Mouse (Mus musculus) adrenal gland, postnatal 36 days (tissue): ENCODE measurements around the gene Irx4. TPM values are rescaled to one million over a fixed set of nuclear protein-coding genes. Genes with fewer than 3 reads are reported as not detected.

ENCODE experiments used
- DNase-seq, 2 experiments: peaks; one replicate each; pipeline ENCODE4 v3.0.0; 2021; ENCODE audit warnings: mixed read lengths in 1 of 2
- total RNA-seq, 2 experiments: library from RNA; stranded (reverse); gene quantifications; 2 replicates each; pipeline ENCODE4 v1.2.3; 2021

Gene Irx4
- total RNA-seq, 2 experiments from 2014 or later = not detected

GRCm38 (mm10) chr13:73269891-73270290 lies 9.6 kb downstream of the Irx4 start:
- no peak for DNase-seq

DNA sequence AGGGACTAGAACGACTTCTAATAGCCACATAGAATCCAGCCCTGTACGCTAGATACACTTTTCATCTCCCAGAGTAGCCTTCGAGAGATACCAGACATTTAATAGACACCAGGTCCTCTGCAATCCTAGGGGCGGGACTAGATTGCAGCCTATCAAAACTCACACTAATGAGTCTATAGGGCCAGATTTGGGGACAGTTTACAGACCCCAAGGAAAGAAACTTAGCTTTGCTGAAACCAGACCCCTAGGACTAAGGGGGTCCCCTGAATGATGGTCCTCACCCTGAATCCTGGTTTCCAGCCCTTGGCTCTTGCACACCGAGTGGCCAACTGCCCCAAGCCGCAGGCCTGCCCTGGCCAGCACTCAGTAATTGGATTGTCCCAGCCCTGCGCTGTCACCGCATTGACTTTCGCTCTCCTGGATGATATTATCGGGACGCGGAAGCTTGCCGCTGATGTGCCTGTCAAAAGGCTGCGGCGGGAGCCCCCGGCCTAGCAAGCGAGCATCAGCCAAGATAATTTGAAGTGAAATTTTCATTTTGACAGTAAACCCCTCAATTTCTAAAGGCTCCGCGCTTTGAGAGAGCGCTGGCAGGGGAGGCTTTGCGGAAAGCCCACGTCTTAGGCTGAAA lies 10.3 kb downstream of the Irx4 start:
- DNase-seq = no peak

DNA sequence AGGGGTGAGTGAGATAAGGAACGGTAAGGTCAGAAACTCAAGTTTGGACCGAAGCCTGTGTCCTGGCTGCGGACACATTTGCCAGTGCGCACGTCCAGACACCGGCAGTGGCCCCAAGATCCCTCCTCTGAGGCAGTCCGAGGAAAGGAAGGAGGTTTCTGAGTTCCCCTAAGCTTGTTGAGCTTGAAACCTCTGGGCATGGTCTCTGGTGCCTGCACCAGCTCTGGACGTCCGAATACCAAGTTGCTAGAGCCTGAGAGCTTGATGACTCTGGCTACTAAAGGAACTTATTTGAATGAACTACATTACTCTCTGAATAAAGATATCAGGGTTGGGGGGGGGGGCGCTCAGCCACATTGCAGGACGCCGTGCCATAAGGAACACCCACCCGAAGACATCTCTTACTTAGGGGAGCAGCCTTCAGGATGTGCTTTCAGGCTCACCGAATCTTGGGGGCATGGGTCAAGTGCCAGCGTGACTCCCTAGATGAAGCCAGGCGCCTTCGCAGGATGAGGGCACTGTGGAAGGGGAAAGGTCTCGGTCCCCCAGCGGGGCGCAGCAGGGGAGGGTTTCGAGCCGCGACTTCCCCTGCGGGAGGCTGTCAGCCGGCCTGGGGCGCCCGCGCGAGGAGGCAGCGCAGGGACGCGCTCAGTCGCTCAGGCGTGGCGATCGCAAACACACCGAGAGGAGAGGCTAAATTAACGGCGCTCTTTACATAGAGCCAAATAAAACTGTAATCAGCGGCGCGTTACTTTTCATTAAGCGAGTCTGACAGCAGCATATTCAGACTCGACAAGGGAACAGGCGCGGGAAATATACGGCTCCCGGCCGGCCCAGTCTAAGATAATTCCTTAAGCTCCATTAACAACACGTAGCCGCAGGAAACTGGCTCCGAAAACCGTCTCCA lies 11.3 kb downstream of the Irx4 start:
- no peak for DNase-seq

DNA sequence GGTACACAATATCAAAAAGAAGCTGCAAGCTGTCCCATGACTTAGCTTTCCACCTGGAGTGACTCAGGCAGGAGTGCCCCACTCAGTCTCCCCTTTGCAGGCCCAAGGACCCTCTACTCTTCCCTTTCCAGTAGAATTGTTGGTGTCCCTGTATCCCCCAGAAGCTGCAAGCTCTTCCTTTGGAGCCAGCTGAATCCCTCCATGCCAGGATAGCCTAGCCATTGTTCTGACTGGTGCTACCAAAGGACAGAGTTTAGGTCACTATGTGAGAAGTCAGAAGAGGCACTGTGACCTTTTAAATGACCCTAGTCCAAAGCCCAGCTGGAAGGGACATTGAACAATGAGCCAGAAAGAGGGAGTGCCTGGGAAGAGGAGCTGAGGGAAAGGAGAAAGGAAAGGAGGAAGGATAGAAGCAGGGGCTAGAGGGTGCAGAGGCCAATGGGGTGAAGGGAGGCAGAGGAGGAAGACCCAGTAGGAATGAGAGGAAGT lies 12.6 kb downstream of the Irx4 start:
- no peak for DNase-seq

DNA sequence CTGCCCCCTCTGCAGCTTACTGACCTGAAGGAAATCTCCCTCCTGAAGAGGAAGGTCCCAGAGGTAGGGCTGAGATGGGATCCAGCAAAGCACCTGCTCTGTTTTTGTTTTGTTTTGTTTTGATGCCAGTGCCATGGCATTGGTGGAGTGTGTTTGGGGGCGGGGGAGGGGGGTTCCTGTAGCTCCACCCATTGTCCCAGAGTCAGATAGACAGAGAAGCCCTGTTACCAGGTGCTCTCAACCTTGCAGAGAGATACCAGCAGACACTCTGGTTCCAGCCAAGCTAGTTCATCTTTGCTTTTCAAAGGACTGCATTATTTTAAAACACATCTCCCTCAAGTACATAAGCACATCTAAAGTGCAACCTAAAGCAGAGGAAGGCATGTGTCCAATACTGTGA lies 13.3 kb downstream of the Irx4 start:
- DNase-seq = no peak

DNA sequence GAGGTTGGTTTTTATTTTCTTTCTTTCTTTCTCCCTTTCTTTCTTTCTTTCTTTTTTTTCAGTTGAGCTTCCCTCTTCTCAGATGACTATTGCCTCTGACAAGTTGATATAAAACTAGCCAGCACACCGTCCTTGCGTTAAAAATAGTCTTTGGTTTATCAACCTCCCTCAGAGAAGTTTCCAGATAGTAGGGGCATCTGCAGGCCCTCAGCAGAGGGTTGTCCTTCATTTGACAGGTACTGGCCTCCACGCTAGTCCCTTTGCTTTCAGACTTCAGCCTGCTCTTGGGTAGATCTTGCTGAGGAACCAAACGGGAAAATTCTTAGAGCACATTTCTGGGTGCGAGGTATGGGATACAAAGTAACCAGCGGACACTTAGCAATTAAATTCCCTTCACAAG lies 17.1 kb downstream of the Irx4 start:
- no peak for DNase-seq

- no peak for DNase-seq
Measured at GRCm38 (mm10) chr13:73277797-73278196, 17.5 kb downstream of the Irx4 start.

DNA sequence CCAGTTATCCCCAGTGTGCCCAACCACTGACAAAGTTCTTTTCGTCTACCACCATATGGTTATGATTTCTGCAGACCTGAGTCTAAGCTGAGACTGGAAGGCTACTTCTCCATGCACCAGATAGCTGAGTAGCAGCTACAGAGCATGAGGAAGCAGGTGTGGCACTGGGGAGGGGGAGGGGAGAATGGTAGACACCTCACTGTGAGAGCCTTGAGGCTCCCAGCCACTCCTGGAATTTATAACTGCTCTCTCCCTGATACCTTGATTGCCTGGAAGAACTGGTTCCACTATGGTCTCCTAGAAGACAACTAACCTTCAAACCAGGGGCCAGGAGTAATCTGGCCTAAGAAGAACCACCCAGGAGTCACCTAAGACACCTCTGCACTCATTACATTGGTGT lies 18.9 kb downstream of the Irx4 start:
- DNase-seq = no peak

- DNase-seq = no peak
Measured at GRCm38 (mm10) chr13:73282407-73282806, 22.1 kb downstream of the Irx4 start.

GRCm38 (mm10) chr13:73283534-73283933 lies 23.3 kb downstream of the Irx4 start:
- no peak for DNase-seq

DNA sequence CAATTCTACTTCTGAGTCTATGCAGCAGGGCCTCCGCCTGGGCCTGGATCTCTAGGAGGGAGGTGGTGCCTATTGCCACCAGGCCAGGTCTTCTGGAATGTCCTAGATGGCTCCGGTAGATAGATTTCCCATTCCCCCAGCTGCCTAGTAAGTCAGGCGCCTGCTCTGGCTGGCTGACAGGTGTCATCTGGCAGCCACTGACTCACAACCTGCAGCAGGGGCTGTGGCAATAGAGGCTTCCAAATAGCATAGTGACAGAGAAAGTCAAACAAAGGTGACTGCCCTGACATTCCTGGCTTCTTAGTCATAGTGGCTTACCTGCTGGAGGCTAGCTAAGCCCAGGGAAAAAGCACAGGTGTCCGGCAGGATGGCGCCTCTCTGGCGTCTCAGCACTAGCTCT lies 29.9 kb downstream of the Irx4 start:
- no peak for DNase-seq

DNA sequence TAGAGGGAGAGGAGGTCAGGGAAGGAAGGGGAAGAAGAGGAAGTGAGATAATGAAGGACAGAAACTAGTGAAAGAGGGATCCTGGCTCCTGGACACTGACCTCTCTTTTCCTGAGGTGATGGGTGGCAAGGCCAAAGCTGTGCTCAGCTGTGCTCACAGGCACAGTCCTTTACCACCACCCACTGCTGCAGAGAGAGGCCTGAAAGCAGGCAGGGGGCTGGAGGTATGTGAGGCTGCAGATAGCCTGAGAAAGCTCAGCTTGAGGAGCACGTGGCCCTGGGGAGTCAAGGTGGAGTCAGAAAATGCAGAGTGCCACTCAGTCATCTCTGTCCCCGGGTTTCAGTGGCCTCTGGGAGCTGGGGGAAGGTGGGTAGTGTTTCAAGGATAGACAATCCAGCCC lies 30.8 kb downstream of the Irx4 start:
- no peak for DNase-seq

GRCm38 (mm10) chr13:73298717-73299116 lies 38.4 kb downstream of the Irx4 start:
- DNase-seq = no peak

DNA sequence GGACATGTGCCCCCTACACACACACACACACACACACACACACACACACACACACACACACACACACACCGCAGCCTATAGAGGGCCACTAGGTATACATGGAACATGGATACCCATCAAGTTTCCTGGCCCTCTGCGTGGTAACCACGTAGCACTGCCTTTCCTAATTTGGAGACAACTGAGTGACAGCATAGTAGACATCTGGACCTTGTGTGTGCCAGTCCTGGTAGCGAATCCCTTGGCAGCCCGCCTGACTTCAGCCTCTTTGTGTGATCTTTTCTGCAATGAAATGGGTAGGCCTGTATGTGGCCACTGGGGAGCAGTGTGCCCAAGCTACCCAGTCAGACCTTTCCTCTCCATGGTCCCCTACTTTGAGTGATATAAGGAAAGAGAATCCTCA lies 39.0 kb downstream of the Irx4 start:
- DNase-seq = no peak

- DNase-seq = no peak
Measured at GRCm38 (mm10) chr13:73304729-73305128, 44.5 kb downstream of the Irx4 start.

DNA sequence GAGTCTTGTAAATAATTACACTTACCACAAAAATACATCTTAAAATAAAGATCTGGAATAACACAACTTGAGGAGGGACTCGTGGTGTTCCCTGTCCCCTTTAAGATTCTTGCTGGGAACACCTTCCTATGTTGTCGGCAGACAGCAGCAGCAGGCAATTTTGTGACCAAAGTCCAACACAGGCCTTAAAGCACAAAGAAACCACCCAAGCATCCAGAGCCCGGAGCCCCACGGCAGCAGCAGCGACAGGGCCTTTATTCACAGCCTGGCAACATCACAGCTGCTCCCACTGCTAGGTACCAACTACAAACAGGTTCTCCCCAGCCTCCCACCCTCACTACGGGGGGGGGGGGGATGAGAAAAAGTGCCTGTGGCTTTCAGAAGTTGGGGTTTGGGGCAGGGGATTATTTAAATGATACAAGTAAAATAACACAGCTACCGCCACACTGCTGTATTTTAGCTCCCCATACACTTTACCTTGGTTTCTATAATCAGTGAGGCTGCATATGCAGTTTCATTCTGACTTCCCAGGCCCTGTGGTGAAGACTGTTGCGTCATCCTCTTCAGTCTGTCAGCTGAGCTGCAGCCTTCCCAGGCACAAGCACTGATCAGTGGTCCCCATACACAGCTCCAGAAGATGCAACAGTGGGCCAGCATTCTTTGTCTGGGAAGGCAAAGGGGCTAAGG lies 45.3 kb downstream of the Irx4 start:
- no peak for DNase-seq

DNA sequence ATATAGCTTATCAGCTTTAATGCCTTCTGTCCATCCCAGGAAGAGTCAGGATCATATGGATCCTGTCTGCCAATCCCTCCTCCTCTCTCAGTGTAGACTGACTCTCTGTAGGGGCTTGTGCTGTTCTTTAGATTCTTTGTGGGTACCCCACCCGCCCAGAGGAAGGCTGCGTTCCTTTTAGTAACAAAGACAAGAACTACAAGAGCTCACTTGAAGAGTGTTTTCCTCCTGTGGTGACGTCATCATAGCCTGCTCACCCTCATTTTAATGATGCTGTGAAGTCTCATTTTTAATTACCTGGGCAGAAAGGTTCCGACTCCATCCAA lies 45.8 kb downstream of the Irx4 start:
- no peak for DNase-seq

- no peak for DNase-seq
Measured at GRCm38 (mm10) chr13:73306430-73306829, 46.2 kb downstream of the Irx4 start.

GRCm38 (mm10) chr13:73310183-73310929 lies 50.1 kb downstream of the Irx4 start:
- DNase-seq = peak; percentile 54 to 72
